Comparison of ENCODE assay signal across 12 mouse cellular contexts in the genomic region with DNA sequence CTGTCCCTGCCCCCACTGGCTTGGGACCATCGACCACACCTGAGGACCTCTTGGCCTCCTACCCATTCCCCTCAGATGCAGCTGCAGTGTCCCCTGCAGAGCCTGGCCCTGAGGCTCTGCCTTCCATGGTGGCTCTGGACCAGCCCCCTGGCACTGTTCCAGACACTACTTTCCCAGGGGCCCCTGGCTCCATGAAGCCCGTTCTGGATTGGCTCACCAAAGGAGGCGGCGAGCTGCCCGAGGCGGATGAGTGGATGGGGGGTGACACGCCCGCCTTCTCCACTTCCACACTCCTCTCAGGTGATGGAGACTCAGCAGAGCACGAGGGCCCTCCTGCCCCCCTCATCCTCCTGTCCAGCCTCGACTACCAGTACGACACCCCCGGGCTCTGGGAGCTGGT. TPM values are rescaled to one million over a fixed set of nuclear protein-coding genes. Genes with fewer than 3 reads are reported as not detected.
A peak's percentile ranks its signal among the peaks of the same experiment; 100 is the strongest.
DNase-seq lines count a peak whose midpoint lies in the region; ATAC-seq lines count a peak whose summit lies in the region.
"Had no signal": no experiment of that assay in that cellular context is flagged by ENCODE, and none has a peak within 500 bp of the region (broad histone marks: within the 10 kb centered on the region; RNA-seq: fewer than 3 reads in every experiment).

No protein-coding gene starts in this region.

- intact Hi-C loops in heart, postnatal 36 days (cut with DNase I), result no loop called here
- intact Hi-C loops in left cerebral cortex, postnatal 4 days (cut with DNase I), result no loop called here

- peaks cover 95% of the 10 kb centered on the region for H3K36me3 ChIP-seq in heart, embryonic 14.5 days (ENCODE audit: control insufficient read depth, insufficient read depth, low read length)
- H3K36me3 ChIP-seq in lung, embryonic 16.5 days (ENCODE audit: control insufficient read depth, insufficient read depth, low read length), result peaks cover 52% of the 10 kb centered on the region

- peaks cover 15 to 27% of the 10 kb centered on the region in 2 experiments for H3K4me1 ChIP-seq in heart, embryonic 14.5 days (ENCODE audit: control insufficient read depth in 2 of 2, insufficient read depth in 2 of 2, low read length in 2 of 2)
- peaks cover 3% of the 10 kb centered on the region; the same call in 1 of the 2 replicates for H3K4me1 ChIP-seq in lung, embryonic 16.5 days (replicated peaks; ENCODE audit: control insufficient read depth, insufficient read depth, low read length)

- peak overlapping the region; percentile 25; the same call in 1 of the 2 replicates for H3K9ac ChIP-seq in heart, embryonic 14.5 days (ENCODE audit: low read length)
- H3K9ac ChIP-seq in lung, embryonic 16.5 days (ENCODE audit: low read length), result no peak overlapping the region
- H3K9ac ChIP-seq: limb, embryonic 13.5 days; stomach, embryonic 15.5 days had no signal

- no peak overlapping the region; the same call in 1 of the 2 replicates for H3K4me2 ChIP-seq in heart, embryonic 14.5 days (ENCODE audit: low read length)
- H3K4me2 ChIP-seq in lung, embryonic 16.5 days (ENCODE audit: low read depth, low read length), result no peak overlapping the region
- H3K4me2 ChIP-seq: limb, embryonic 13.5 days; stomach, embryonic 15.5 days had no signal

- peak; percentile 38; the same call in 1 of the 2 replicates for ATAC-seq in heart, embryonic 14.5 days (ENCODE audit: insufficient number of reproducible peaks, insufficient read depth, low FRiP score, low read depth)
- peak; percentile 56 for ATAC-seq in lung, embryonic 16.5 days (ENCODE audit: low read depth)

- H3K27ac ChIP-seq in heart, embryonic 14.5 days (replicated peaks in 1 of 2; ENCODE audit: control insufficient read depth in 1 of 2, insufficient read depth in 1 of 2, low read depth in 2 of 2, low read length in 2 of 2), result peak overlapping the region in 1 of 2 experiments; percentile 19; a peak in 1 of 4 replicates
- H3K27ac ChIP-seq in lung, embryonic 16.5 days (ENCODE audit: low read length), result no peak overlapping the region
- H3K27ac ChIP-seq: limb, embryonic 13.5 days; stomach, embryonic 15.5 days had no signal

- no peaks in the 10 kb centered on the region for H3K9me3 ChIP-seq in heart, embryonic 14.5 days (ENCODE audit: control insufficient read depth, low read length)
- H3K9me3 ChIP-seq in lung, embryonic 16.5 days (ENCODE audit: control insufficient read depth, low read length), result no peaks in the 10 kb centered on the region
- H3K9me3 ChIP-seq: limb, embryonic 13.5 days; stomach, embryonic 15.5 days had no signal

- no peak for DNase-seq in heart, postnatal 36 days
- peak; percentile 66 for DNase-seq in left cerebral cortex, postnatal 4 days
- DNase-seq in left cerebral cortex, adult 8-10 months (ENCODE audit: low spot score in 2 of 2), result no peak
- peak; percentile 86 for DNase-seq in adrenal gland, postnatal 25 days
- DNase-seq in thymus, postnatal 14 days, result no peak
- no peak for DNase-seq in thymus, postnatal 0 days (ENCODE audit: low spot score)
- DNase-seq: gastrocnemius, postnatal 14 days had no signal

- H3K27me3 ChIP-seq in heart, embryonic 14.5 days (ENCODE audit: control insufficient read depth, insufficient read depth, low read length), result no peaks in the 10 kb centered on the region
- no peaks in the 10 kb centered on the region for H3K27me3 ChIP-seq in lung, embryonic 16.5 days (ENCODE audit: control insufficient read depth, insufficient read depth, low read depth, low read length)
- H3K27me3 ChIP-seq: limb, embryonic 13.5 days; stomach, embryonic 15.5 days had no signal

- H3K4me3 ChIP-seq in heart, embryonic 14.5 days (ENCODE audit: control insufficient read depth in 1 of 2, insufficient read depth in 1 of 2, low read depth in 1 of 2, low read length in 2 of 2), result no peak overlapping the region
- H3K4me3 ChIP-seq in lung, embryonic 16.5 days (ENCODE audit: low read length), result no peak overlapping the region
- H3K4me3 ChIP-seq: limb, embryonic 13.5 days; myocyte; stomach, embryonic 15.5 days had no signal

- 51% methylated on average over 12 of the region's 12 CpGs for WGBS in heart, embryonic 14.5 days
- 55% methylated on average over 12 of the region's 12 CpGs for WGBS in lung, embryonic 16.5 days

RNA-seq across cellular contexts. Expression of a gene that starts 9.8 kb away (rescaled TPM):
- polyA plus RNA-seq in heart, embryonic 14.5 days (2014; fragmentation: Nextera tagmentation; extraction: Ambion mirVana), result 5.6 and 5.7 TPM in 2 replicates
- total RNA-seq in heart, postnatal 36 days (2021), result 10 to 100 TPM; 16.4 to 19.1 TPM
- 100 to 1,000 TPM in 1 of 2 experiments, 10 to 100 TPM in 1; 90.0 to 105 TPM for total RNA-seq in left cerebral cortex, postnatal 4 days (2021)
- total RNA-seq in left cerebral cortex, adult 8-10 months (2022), result 10 to 100 TPM; 65.5 to 74.0 (median 67.1) TPM
- 122 and 223 TPM in 2 replicates for total RNA-seq in adrenal gland, postnatal 25 days (2021)
- 17.4 and 18.6 TPM in 2 replicates for polyA plus RNA-seq in lung, embryonic 16.5 days (2015; fragmentation: Nextera tagmentation; extraction: Ambion mirVana)
- polyA plus RNA-seq in thymus, postnatal 0 days (2015; fragmentation: Nextera tagmentation; extraction: Ambion mirVana), result 3.3 and 3.8 TPM in 2 replicates

RNA-seq across cellular contexts. Expression of a gene that starts 22.6 kb away (rescaled TPM):
- polyA plus RNA-seq in heart, embryonic 14.5 days (2014; fragmentation: Nextera tagmentation; extraction: Ambion mirVana), result 611 and 670 TPM in 2 replicates
- 100 to 1,000 TPM; 241 to 249 TPM for total RNA-seq in heart, postnatal 36 days (2021)
- total RNA-seq in left cerebral cortex, postnatal 4 days (2021), result 100 to 1,000 TPM; 385 to 398 TPM
- 100 to 1,000 TPM; 291 to 329 (median 323) TPM for total RNA-seq in left cerebral cortex, adult 8-10 months (2022)
- 370 and 418 TPM in 2 replicates for total RNA-seq in adrenal gland, postnatal 25 days (2021)
- polyA plus RNA-seq in lung, embryonic 16.5 days (2015; fragmentation: Nextera tagmentation; extraction: Ambion mirVana), result 524 and 545 TPM in 2 replicates
- 808 and 867 TPM in 2 replicates for polyA plus RNA-seq in thymus, postnatal 0 days (2015; fragmentation: Nextera tagmentation; extraction: Ambion mirVana)

RNA-seq across cellular contexts. Expression of a gene that starts 22.7 kb away (rescaled TPM):
- polyA plus RNA-seq in heart, embryonic 14.5 days (2014; fragmentation: Nextera tagmentation; extraction: Ambion mirVana), result 13.9 and 14.0 TPM in 2 replicates
- 10 to 100 TPM; 11.7 to 12.2 TPM for total RNA-seq in heart, postnatal 36 days (2021)
- 1 to 10 TPM; 7.9 to 8.4 TPM for total RNA-seq in left cerebral cortex, postnatal 4 days (2021)
- 1 to 10 TPM; 6.8 to 8.0 (median 7.7) TPM for total RNA-seq in left cerebral cortex, adult 8-10 months (2022)
- total RNA-seq in adrenal gland, postnatal 25 days (2021), result 15.7 and 21.0 TPM in 2 replicates
- polyA plus RNA-seq in lung, embryonic 16.5 days (2015; fragmentation: Nextera tagmentation; extraction: Ambion mirVana), result 11.2 and 13.1 TPM in 2 replicates
- polyA plus RNA-seq in thymus, postnatal 0 days (2015; fragmentation: Nextera tagmentation; extraction: Ambion mirVana), result 18.6 and 19.0 TPM in 2 replicates

RNA-seq across cellular contexts. Expression of a gene that starts 31.1 kb away (rescaled TPM):
- 17.5 and 19.9 TPM in 2 replicates for polyA plus RNA-seq in heart, embryonic 14.5 days (2014; fragmentation: Nextera tagmentation; extraction: Ambion mirVana)
- 1 to 10 TPM; 8.0 to 8.2 TPM for total RNA-seq in heart, postnatal 36 days (2021)
- total RNA-seq in left cerebral cortex, postnatal 4 days (2021), result 10 to 100 TPM; 33.4 to 37.4 TPM
- total RNA-seq in left cerebral cortex, adult 8-10 months (2022), result 10 to 100 TPM; 24.7 to 31.7 (median 27.3) TPM
- 18.1 and 20.5 TPM in 2 replicates for total RNA-seq in adrenal gland, postnatal 25 days (2021)
- 22.8 and 24.7 TPM in 2 replicates for polyA plus RNA-seq in lung, embryonic 16.5 days (2015; fragmentation: Nextera tagmentation; extraction: Ambion mirVana)
- polyA plus RNA-seq in thymus, postnatal 0 days (2015; fragmentation: Nextera tagmentation; extraction: Ambion mirVana), result 23.4 and 28.4 TPM in 2 replicates

RNA-seq across cellular contexts. Expression of a gene that starts 45.5 kb away (rescaled TPM):
- 8.1 TPM in 2 replicates for polyA plus RNA-seq in heart, embryonic 14.5 days (2014; fragmentation: Nextera tagmentation; extraction: Ambion mirVana)
- total RNA-seq in heart, postnatal 36 days (2021), result 10 to 100 TPM; 14.0 to 14.7 TPM
- total RNA-seq in left cerebral cortex, postnatal 4 days (2021), result 10 to 100 TPM; 14.8 to 15.1 TPM
- total RNA-seq in left cerebral cortex, adult 8-10 months (2022), result 10 to 100 TPM; 11.8 to 17.1 (median 14.0) TPM
- total RNA-seq in adrenal gland, postnatal 25 days (2021), result 18.8 and 23.3 TPM in 2 replicates
- 12.1 and 13.2 TPM in 2 replicates for polyA plus RNA-seq in lung, embryonic 16.5 days (2015; fragmentation: Nextera tagmentation; extraction: Ambion mirVana)
- 42.1 and 42.4 TPM in 2 replicates for polyA plus RNA-seq in thymus, postnatal 0 days (2015; fragmentation: Nextera tagmentation; extraction: Ambion mirVana)

Comparison
In these comparisons a context has a peak if more than half of its experiments do, and no peak if none do; other contexts are left out.
1. DNase-seq: peak in left cerebral cortex, postnatal 4 days (single experiment) and adrenal gland, postnatal 25 days (single experiment); none in heart, postnatal 36 days (0 of 2), left cerebral cortex, adult 8-10 months (0 of 2), thymus, postnatal 14 days (single experiment) and thymus, postnatal 0 days (single experiment).